Mouse (Mus musculus): ENCODE measurements around the gene Cdh12.

DNA sequence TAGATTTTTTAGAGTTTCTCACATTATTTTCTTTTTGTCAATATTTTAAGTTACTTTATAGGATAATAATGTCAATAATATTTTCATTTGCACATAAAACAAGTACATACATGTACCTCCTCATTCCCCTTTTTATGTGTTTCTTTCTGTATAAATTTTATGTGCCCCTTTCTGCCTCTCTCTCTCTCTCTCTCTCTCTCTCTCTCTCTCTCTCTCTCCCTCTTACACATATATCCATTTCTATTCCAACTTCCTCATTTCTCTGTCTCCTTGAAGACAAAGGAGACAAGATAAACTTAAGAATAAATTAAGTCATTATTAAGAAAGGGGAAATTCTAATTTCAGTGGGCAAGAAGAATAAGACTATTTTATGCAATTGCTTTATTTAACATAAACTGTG lies 324.4 kb downstream of the Cdh12 start:
- TF ChIP-seq POLR2A (IDR thresholded peaks at IDR 0.05; ENCODE audit: insufficient read depth, low read depth, low read length) (no peak), CTCF (IDR thresholded peaks at IDR 0.05) (no peak), EP300 (IDR thresholded peaks at IDR 0.05; ENCODE audit: insufficient read depth, low read depth, low read length) (no peak)
